Mouse (Mus musculus) MEL (cell line): ENCODE measurements around the gene Kif1bp.

Source experiments
- CHD1 ChIP-seq: IDR thresholded peaks from 2 replicates; pipeline ENCODE4 v1.6.1; 2012; ENCODE audit warnings: low read depth, mild to moderate bottlenecking, inconsistent platforms, low read length, improper control_type of control experiment
- CTCF ChIP-seq, 3 experiments: IDR thresholded peaks in 2 of 3; conservative IDR thresholded peaks in 1 of 3; 2 replicates each; pipeline ENCODE4 v1.5.1; 2011 to 2012; ENCODE audit warnings: low read length in 3 of 3, low read depth in 2 of 3, mild to moderate bottlenecking in 2 of 3, improper control_type of control experiment in 1 of 3, inconsistent platforms in 1 of 3, mixed read lengths in 1 of 3, moderate library complexity in 1 of 3; ENCODE audit not compliant: control insufficient read depth in 1 of 3, insufficient read depth in 1 of 3, poor library complexity in 1 of 3, severe bottlenecking in 1 of 3
- EP300 ChIP-seq, 2 experiments: IDR thresholded peaks; 2 replicates each; pipeline ENCODE4 v1.6.1; 2011; ENCODE audit warnings: improper control_type of control experiment in 2 of 2, low read length in 2 of 2, low read depth in 1 of 2, mild to moderate bottlenecking in 1 of 2
- GATA1 ChIP-seq: IDR thresholded peaks from 2 replicates; pipeline ENCODE4 v1.6.1; 2011; ENCODE audit warnings: low read depth, low read length, improper control_type of control experiment
- HCFC1 ChIP-seq: IDR thresholded peaks from 2 replicates; pipeline ENCODE4 v1.6.1; 2012; ENCODE audit warnings: low read depth, mild to moderate bottlenecking, inconsistent platforms, low read length, improper control_type of control experiment, moderate library complexity
- MAFK ChIP-seq: IDR thresholded peaks from 2 replicates; pipeline ENCODE4 v1.6.1; 2011; ENCODE audit warnings: low read depth, mild to moderate bottlenecking, low read length, improper control_type of control experiment, borderline replicate concordance
- MAX ChIP-seq: IDR thresholded peaks from 2 replicates; pipeline ENCODE4 v1.6.1; 2011; ENCODE audit warnings: low read length, improper control_type of control experiment
- MEF2A ChIP-seq: IDR thresholded peaks from 2 replicates; pipeline ENCODE4 v1.6.1; 2014; ENCODE audit warnings: low read depth, mild to moderate bottlenecking, inconsistent platforms, low read length, improper control_type of control experiment; ENCODE audit not compliant: poor library complexity, insufficient replicate concordance, severe bottlenecking; ENCODE audit errors: extremely low read depth
- NELFE ChIP-seq: IDR thresholded peaks from 2 replicates; pipeline ENCODE4 v1.6.1; 2011; ENCODE audit warnings: low read depth, low read length, improper control_type of control experiment
- POLR2A ChIP-seq, 2 experiments: IDR thresholded peaks; 2 replicates each; pipeline ENCODE4 v1.6.1; 2011 to 2012; ENCODE audit warnings: low read length in 2 of 2, mild to moderate bottlenecking in 2 of 2, control low read depth in 1 of 2, improper control_type of control experiment in 1 of 2, low read depth in 1 of 2, moderate library complexity in 1 of 2; ENCODE audit not compliant: control insufficient read depth in 1 of 2, insufficient read depth in 1 of 2, poor library complexity in 1 of 2
- TAL1 ChIP-seq: IDR thresholded peaks from 2 replicates; pipeline ENCODE4 v1.6.1; 2012; ENCODE audit warnings: mild to moderate bottlenecking, inconsistent platforms, low read length, moderate library complexity, mixed read lengths
- TCF12 ChIP-seq: IDR thresholded peaks from 2 replicates; pipeline ENCODE4 v1.6.1; 2014; ENCODE audit warnings: low read depth, mild to moderate bottlenecking, inconsistent platforms, low read length, improper control_type of control experiment, moderate library complexity

- TF ChIP-seq TAL1 (no peak), POLR2A (IDR thresholded peaks at IDR 0.05; ENCODE audit: control insufficient read depth in 1 of 2, insufficient read depth in 1 of 2, low read depth in 1 of 2, low read length in 2 of 2, poor library complexity in 1 of 2) (no peak), TCF12 (peak; percentile 4; the same call in 1 of the 2 replicates), CHD1 (no peak), HCFC1 (no peak), CTCF (IDR thresholded peaks at IDR 0.05 in 2 of 3, conservative IDR thresholded peaks at IDR 0.05 in 1 of 3; ENCODE audit: control insufficient read depth in 1 of 3, insufficient read depth in 1 of 3, low read depth in 2 of 3, low read length in 3 of 3, poor library complexity in 1 of 3, severe bottlenecking in 1 of 3) (peak; percentile 14 to 46 (median 24); a peak in 3 of 6 replicates), MAX (peak; percentile 74), GATA1 (no peak), EP300 (IDR thresholded peaks at IDR 0.05; ENCODE audit: low read depth in 1 of 2, low read length in 2 of 2) (peak; percentile 9 to 36; a peak in 2 of 4 replicates), MAFK (no peak), MEF2A (no peak), NELFE (peak; percentile 41)
Measured at GRCm38 (mm10) chr10:62555705-62556557, 22.3 kb downstream of the Kif1bp start.
